Mouse (Mus musculus) cerebellum, adult 2 months (tissue): ENCODE measurements at regions not wholly inside any gene's neighbourhood (a gene's known extent, or its start where the extent isn't known, plus 50 kb on each side); places are given as distances from the start of the nearest gene placed in this dataset.

Experiments
- CTCF ChIP-seq: fragments of 200-500 bp; IDR thresholded peaks from 2 replicates; pipeline ENCODE4 v1.5.1; 2011; ENCODE audit warnings: low read depth, mild to moderate bottlenecking, control low read depth, low read length, moderate library complexity, borderline replicate concordance; ENCODE audit not compliant: insufficient read depth
- POLR2A ChIP-seq: fragments of 200-500 bp; IDR thresholded peaks from 2 replicates; pipeline ENCODE4 v1.6.1; 2011; ENCODE audit warnings: low read length, control low read depth, borderline replicate concordance; ENCODE audit not compliant: insufficient read depth

GRCm38 (mm10) chr6:31079586-31080259, 120.8 kb upstream of the Klf14 start:
- no peak for TF ChIP-seq POLR2A
- TF ChIP-seq CTCF, result no peak
